Mouse (Mus musculus) left cerebral cortex, postnatal 4 days (tissue): Measurements from ENCODE around the gene Mpp3. TPM values are rescaled to one million over a fixed set of nuclear protein-coding genes. Genes with fewer than 3 reads are reported as not detected.

Source experiments
- DNase-seq: peaks from one replicate; pipeline ENCODE4 v3.0.0-alpha.2; 2022
- intact Hi-C: fragments of 180-260 bp; cut with DNase I; formaldehyde crosslinking; loops from one replicate; pipeline ENCODE4 v1.15.1; 2025
- total RNA-seq, 2 experiments: library from RNA; stranded (reverse); gene quantifications; 2 replicates each; pipeline ENCODE4 v1.2.3; 2021

Mpp3 gene
- total RNA-seq, 2 experiments from 2014 or later = 53.1 to 56.3 TPM

- intact Hi-C loops = no loop called here
- no peak for DNase-seq
Observed at GRCm38 (mm10) chr11:101982981-101983411, 45.3 kb downstream of the Mpp3 start.

GRCm38 (mm10) chr11:101981850-101982249 lies 46.4 kb downstream of the Mpp3 start:
- no peak for DNase-seq
- intact Hi-C loops = no loop called here

GRCm38 (mm10) chr11:101980603-101981157 lies 47.6 kb downstream of the Mpp3 start:
- no peak for DNase-seq
- intact Hi-C loops = no loop called here

- intact Hi-C loops = no loop called here
- no peak for DNase-seq
Observed at GRCm38 (mm10) chr11:101979140-101979539, 49.1 kb downstream of the Mpp3 start.

GRCm38 (mm10) chr11:101976949-101977348 lies 51.3 kb downstream of the Mpp3 start:
- intact Hi-C loops = no loop called here
- no peak for DNase-seq

GRCm38 (mm10) chr11:101974923-101975322 lies 53.3 kb downstream of the Mpp3 start:
- intact Hi-C loops = no loop called here
- no peak for DNase-seq

GRCm38 (mm10) chr11:101974181-101974580 lies 54.1 kb downstream of the Mpp3 start:
- intact Hi-C loops = no loop called here
- DNase-seq = no peak

GRCm38 (mm10) chr11:101973496-101973895 lies 54.8 kb downstream of the Mpp3 start:
- intact Hi-C loops = no loop called here
- DNase-seq = no peak

- DNase-seq = no peak
- intact Hi-C loops = no loop called here
Observed at GRCm38 (mm10) chr11:101972651-101973050, 55.6 kb downstream of the Mpp3 start.

- intact Hi-C loops = no loop called here
- DNase-seq = no peak
Observed at GRCm38 (mm10) chr11:101972097-101972496, 56.2 kb downstream of the Mpp3 start.

GRCm38 (mm10) chr11:101971410-101971809 lies 56.9 kb downstream of the Mpp3 start:
- intact Hi-C loops = no loop called here
- DNase-seq = no peak

- intact Hi-C loops = loop anchor here (2.0 to 5.0 kb wide), 2 partner anchors 51 to 158 kb away; no protein-coding TSS in a partner anchor
- DNase-seq = no peak
Observed at GRCm38 (mm10) chr11:101969835-101970234, 58.4 kb downstream of the Mpp3 start.

- intact Hi-C loops = loop anchor here (2.0 to 5.0 kb wide), 2 partner anchors 50 to 156 kb away; no protein-coding TSS in a partner anchor
- DNase-seq = peak; percentile 86
Observed at GRCm38 (mm10) chr11:101968791-101969190, 59.5 kb downstream of the Mpp3 start.

- intact Hi-C loops = loop anchor here (2.0 to 5.0 kb wide), 2 partner anchors 50 to 156 kb away; no protein-coding TSS in a partner anchor
- DNase-seq = no peak
Observed at GRCm38 (mm10) chr11:101968311-101968710, 60.0 kb downstream of the Mpp3 start.

GRCm38 (mm10) chr11:101966965-101967614 lies 61.2 kb downstream of the Mpp3 start, which contains the start of gene Sost:
Gene Sost, minus strand, starts transcription at chr11:101967015.
- intact Hi-C loops = loop anchor here (5.0 kb wide), 1 partner anchor 155 kb away; no protein-coding TSS in a partner anchor

GRCm38 (mm10) chr11:101965553-101965952 lies 62.7 kb downstream of the Mpp3 start:
- intact Hi-C loops = loop anchor here (5.0 kb wide), 1 partner anchor 153 kb away; no protein-coding TSS in a partner anchor
- DNase-seq = no peak

More at GRCm38 (mm10) chr11:101966965-101967614, 61.2 kb downstream of the Mpp3 start, which contains the start of gene Sost:
- DNase-seq = no peak

GRCm38 (mm10) chr11:101964647-101965046 lies 63.6 kb downstream of the Mpp3 start:
- intact Hi-C loops = loop anchor here (5.0 kb wide), 1 partner anchor 152 kb away; no protein-coding TSS in a partner anchor
- DNase-seq = no peak

- peak; percentile 39 for DNase-seq
- intact Hi-C loops = no loop called here
Observed at GRCm38 (mm10) chr11:101963473-101964291, 64.6 kb downstream of the Mpp3 start.

- intact Hi-C loops = no loop called here
- DNase-seq = no peak
Observed at GRCm38 (mm10) chr11:101963043-101963442, 65.2 kb downstream of the Mpp3 start.

- intact Hi-C loops = no loop called here
Observed at GRCm38 (mm10) chr11:101957476-101957875, 70.8 kb downstream of the Mpp3 start.

GRCm38 (mm10) chr11:101953441-101953840 lies 74.8 kb downstream of the Mpp3 start:
- no peak for DNase-seq
- intact Hi-C loops = no loop called here

More at GRCm38 (mm10) chr11:101957476-101957875, 70.8 kb downstream of the Mpp3 start:
- DNase-seq = peak; percentile 68
